Mouse (Mus musculus) CD4-positive, CD25-positive, alpha-beta regulatory T cell, adult 9 weeks (primary cell): Measurements from ENCODE around the gene Epc2. TPM values are rescaled to one million over a fixed set of nuclear protein-coding genes. Genes with fewer than 3 reads are reported as not detected.

ENCODE experiments used
- polyA plus RNA-seq: library from polyadenylated mRNA; unstranded; fragments of 100-300 nt; shearing (Covaris generic); gene quantifications from one replicate; pipeline ENCODE4 v1.2.1, GENCODE M21; 2017

The Epc2 gene
- polyA plus RNA-seq: 5.9 TPM

DNA sequence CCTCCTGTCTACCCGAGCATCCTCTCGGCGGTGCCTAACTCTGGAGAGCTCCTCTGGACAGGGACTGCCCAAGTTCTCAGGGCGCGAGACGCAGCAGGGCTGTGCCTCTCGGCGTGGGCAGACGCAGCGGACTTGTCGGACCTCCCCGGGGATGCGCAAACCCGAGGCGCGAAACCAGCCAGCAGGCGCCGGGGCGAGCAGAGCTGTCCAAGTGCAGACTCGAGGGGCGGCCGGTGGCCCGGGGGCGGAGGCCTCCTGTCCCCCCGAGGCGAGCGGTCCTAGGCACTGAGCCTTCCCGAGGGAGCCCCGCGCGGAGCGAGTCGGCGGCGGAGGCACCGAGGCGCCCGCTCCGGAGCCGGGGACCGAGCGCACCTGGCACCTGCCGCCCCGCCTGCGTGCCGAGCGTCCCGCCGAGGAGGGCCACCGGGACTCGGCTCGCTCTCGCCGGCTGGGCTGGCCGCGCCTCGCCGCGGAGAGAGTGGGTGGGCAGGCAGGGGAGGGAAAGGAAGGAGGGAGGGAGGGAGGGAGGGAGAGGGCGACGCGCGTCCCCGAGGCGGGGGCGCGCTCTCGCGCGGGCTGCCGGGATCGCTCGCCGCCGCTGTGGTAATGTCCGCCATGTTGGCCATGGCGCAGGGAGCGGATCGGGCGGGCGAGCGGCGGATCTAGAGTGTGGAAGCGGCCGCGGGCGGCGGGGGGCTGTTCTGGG is at the start of gene Epc2:
Gene Epc2 (plus strand): TSS at position 556 of the 706 bp plus-strand sequence.

Other genes starting within 250 kb of the Epc2 start
- gene Kif5c, start 167.8 kb downstream of the Epc2 start, polyA plus RNA-seq: 2.0 TPM